Mouse (Mus musculus) limb, embryonic 14.5 days (tissue): Measurements from ENCODE around the gene Ddx52. TPM values are rescaled to one million over a fixed set of nuclear protein-coding genes. Genes with fewer than 3 reads are reported as not detected.

Experiments used
- ATAC-seq: fragments of 200-750 bp; cut with Nextera tagmentation; 2 replicates; pipeline ENCODE4 v1.8.0; 2017; ENCODE audit warnings: low read depth, moderate number of reproducible peaks, moderate TSS enrichment; ENCODE audit not compliant: low FRiP score
- DNase-seq: peaks from one replicate; pipeline ENCODE4 v3.0.0-alpha.2; 2015; ENCODE audit warnings: low spot score
- H3K27ac ChIP-seq: fragments of 300-500 bp; sonication (generic); replicated peaks from 2 replicates; pipeline ENCODE4 v1.5.1; 2014; ENCODE audit warnings: low read depth, mild to moderate bottlenecking, low read length, moderate library complexity, mixed read lengths
- H3K27me3 ChIP-seq: fragments of 300-500 bp; sonication (generic); 2 replicates; pipeline ENCODE4 v1.6.1; 2014; ENCODE audit warnings: low read length, mixed read lengths; ENCODE audit not compliant: control insufficient read depth, insufficient read depth
- H3K36me3 ChIP-seq: fragments of 300-500 bp; sonication (generic); 2 replicates; pipeline ENCODE4 v1.6.1; 2014; ENCODE audit warnings: mild to moderate bottlenecking, low read length, moderate library complexity, mixed read lengths; ENCODE audit not compliant: control insufficient read depth, insufficient read depth
- H3K4me1 ChIP-seq: fragments of 300-500 bp; sonication (generic); 2 replicates; pipeline ENCODE4 v1.6.1; 2014; ENCODE audit warnings: antibody characterized with exemption, low read length, mixed read lengths; ENCODE audit not compliant: control insufficient read depth, insufficient read depth
- H3K4me2 ChIP-seq: fragments of 300-500 bp; sonication (generic); replicated peaks from 2 replicates; pipeline ENCODE4 v1.6.1; 2014; ENCODE audit warnings: low read depth, mild to moderate bottlenecking, low read length, moderate library complexity; ENCODE audit not compliant: severe bottlenecking
- H3K4me3 ChIP-seq: fragments of 300-500 bp; sonication (generic); replicated peaks from 2 replicates; pipeline ENCODE4 v1.5.1; 2014; ENCODE audit warnings: low read length
- H3K9ac ChIP-seq: fragments of 300-500 bp; sonication (generic); 2 replicates; pipeline ENCODE4 v1.6.1; 2014; ENCODE audit warnings: mild to moderate bottlenecking, low read depth, low read length, moderate library complexity; ENCODE audit not compliant: severe bottlenecking
- H3K9me3 ChIP-seq: fragments of 300-500 bp; sonication (generic); 2 replicates; pipeline ENCODE4 v1.6.1; 2016; ENCODE audit warnings: low read length; ENCODE audit not compliant: control insufficient read depth
- POLR2A ChIP-seq: fragments of 200-500 bp; IDR thresholded peaks from 2 replicates; pipeline ENCODE4 v1.8.0; 2012; ENCODE audit warnings: inconsistent platforms, mild to moderate bottlenecking, moderate library complexity, borderline replicate concordance; ENCODE audit not compliant: insufficient read depth, insufficient read length; ENCODE audit errors: extremely low read depth
- WGBS: fragments of 180-500 bp; shearing (Covaris S2); extraction: QIAGEN DNeasy Blood & Tissue Kit; methylation state at CpG from one replicate; pipeline ENCODE4 v1.1.7; 2014; 5-methylcytosine and 5-hydroxymethylcytosine counted together
- polyA plus RNA-seq, 2 experiments: library from polyadenylated mRNA; depleted of rRNA in 1 of 2; stranded (reverse) in 1 of 2; unstranded in 1 of 2; fragments of >200 nt; fragmentation: Nextera tagmentation in 1 of 2; extraction: Ambion mirVana in 1 of 2; gene quantifications; 2 replicates each; pipeline versions ENCODE4 v1.2.1 to v1.2.3; 2012 to 2014

Ddx52 gene
- polyA plus RNA-seq, 2 experiments: 22.8 to 34.2 TPM

DNA sequence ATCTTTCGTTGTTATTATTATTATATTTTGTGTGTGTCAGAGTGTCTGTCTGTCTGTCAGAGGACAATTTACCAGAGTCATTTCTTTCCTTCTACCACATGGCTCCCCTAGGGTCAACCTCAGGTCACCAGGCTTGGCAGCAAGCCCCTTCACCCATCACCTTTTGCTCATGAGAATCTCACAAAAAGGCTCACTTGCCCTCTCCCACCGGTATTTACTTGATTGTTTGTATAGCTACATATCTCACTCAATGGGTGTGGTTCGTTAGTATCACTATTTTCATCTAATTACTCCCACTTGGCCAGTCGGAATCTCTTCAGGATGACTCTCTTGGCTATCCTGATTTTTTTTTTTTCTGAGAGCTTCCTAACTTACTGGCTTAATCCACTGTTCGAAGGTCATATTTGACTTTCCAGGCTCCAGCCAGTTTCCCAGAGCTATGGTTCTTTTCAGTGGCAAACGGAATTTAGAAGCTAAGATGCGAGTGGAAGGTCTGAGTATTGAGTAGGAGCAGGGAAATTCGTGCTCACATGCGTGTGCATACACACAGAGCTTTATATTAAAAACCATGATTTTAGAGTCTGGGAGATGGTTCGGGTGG, 9.3 kb upstream of the Ddx52 start:
- H3K27ac ChIP-seq: no peak overlapping the region
- H3K4me1 ChIP-seq: no peaks in the 10 kb centered on the region
- TF ChIP-seq POLR2A: no peak
- H3K4me3 ChIP-seq: no peak overlapping the region
- WGBS: 77% methylated on average over 10 of the region's 10 CpGs
- no peak overlapping the region for H3K9ac ChIP-seq
- DNase-seq (no peak), ATAC-seq (no peak)
- no peaks in the 10 kb centered on the region for H3K9me3 ChIP-seq
- no peaks in the 10 kb centered on the region for H3K27me3 ChIP-seq
- no peak overlapping the region for H3K4me2 ChIP-seq
- H3K36me3 ChIP-seq: no peaks in the 10 kb centered on the region

DNA sequence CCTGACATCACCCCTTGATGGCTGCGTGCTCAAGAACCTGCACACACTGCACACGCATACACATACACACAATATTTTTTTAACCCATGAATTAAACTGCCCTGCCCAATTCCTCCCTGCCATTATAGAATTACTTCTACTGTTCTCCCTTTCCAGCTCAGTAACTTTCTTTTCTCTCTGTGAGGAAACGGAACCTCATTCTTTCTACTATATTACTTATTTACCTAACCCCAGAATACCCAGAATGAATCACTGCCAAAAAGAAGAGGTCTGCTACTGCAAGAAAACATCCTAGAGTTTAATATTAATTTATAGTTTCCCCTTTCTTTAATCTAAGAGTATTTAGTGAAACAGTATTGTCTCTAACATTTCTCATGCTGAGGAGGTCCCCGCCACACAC, 8.5 kb upstream of the Ddx52 start:
- no peak for DNase-seq
- Histone ChIP-seq H3K9ac (no peak overlapping the region), H3K4me1 (no peaks in the 10 kb centered on the region), H3K27me3 (no peaks in the 10 kb centered on the region), H3K27ac (no peak overlapping the region), H3K36me3 (no peaks in the 10 kb centered on the region), H3K9me3 (no peaks in the 10 kb centered on the region), H3K4me3 (no peak overlapping the region), H3K4me2 (no peak overlapping the region)
- no peak for TF ChIP-seq POLR2A
- WGBS: 87% methylated on average over 4 of the region's 4 CpGs
- ATAC-seq: no peak

DNA sequence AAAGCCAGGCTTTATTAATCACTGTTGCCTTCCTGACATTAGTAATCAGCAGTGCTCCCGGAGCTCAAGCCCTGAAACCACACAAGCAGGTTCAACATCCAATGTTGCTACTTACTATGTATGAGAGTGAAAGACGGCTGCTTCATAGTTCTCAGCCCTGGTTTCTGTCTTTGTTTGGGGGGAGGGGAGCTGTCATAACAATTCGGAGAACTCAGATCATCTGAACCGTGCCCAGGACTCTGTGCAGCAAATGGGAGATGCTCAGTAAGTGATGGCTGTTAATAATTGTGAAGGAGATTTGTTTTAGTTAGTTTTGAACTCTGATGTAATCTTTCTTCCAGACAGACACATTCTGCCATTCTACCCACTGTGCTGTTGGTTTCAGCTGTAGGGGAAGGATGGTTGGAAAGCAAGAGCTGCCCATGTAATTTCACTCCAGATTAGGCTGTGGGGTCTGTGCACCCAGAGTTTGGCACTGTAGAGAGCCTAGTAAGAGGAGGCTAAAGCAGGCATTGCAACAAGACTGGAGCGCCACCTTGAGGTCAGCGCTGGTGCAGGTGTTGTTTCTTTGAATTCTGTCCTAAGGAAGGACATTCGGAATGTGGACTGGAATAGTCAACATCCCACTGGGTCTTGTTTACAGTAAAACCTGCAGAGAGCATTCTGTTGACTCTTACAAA, 5.7 kb upstream of the Ddx52 start:
- Histone ChIP-seq H3K36me3 (no peaks in the 10 kb centered on the region), H3K27me3 (no peaks in the 10 kb centered on the region), H3K9me3 (no peaks in the 10 kb centered on the region), H3K9ac (no peak overlapping the region), H3K4me2 (no peak overlapping the region), H3K4me3 (no peak overlapping the region), H3K4me1 (no peaks in the 10 kb centered on the region), H3K27ac (no peak overlapping the region)
- 25% methylated on average over 7 of the region's 7 CpGs for WGBS
- DNase-seq (peak; percentile 81), ATAC-seq (no peak)
- no peak for TF ChIP-seq POLR2A

DNA sequence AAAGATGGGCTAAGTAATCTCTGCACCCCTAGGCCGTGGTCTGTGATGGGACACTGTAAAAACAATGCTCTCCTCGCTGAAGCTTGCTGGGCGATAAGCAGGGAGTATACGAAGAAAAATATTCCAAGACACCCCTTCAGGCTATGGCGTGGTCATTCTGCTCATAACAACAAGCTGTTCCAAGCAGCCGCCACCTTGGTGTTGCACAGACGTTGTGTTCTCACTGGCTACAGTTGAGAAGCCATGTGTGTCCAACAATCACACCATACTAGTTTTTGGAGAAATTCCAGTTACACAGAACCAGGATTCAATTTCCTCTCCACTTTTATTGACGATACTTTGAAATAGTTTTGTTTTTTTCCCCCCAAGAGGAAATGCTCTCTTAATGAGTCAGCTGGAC, 3.3 kb upstream of the Ddx52 start:
- no peaks in the 10 kb centered on the region for H3K27me3 ChIP-seq
- TF ChIP-seq POLR2A: no peak
- no peak overlapping the region for H3K4me2 ChIP-seq
- DNase-seq (no peak), ATAC-seq (no peak)
- no peak overlapping the region for H3K4me3 ChIP-seq
- WGBS: 74% methylated on average over 8 of the region's 8 CpGs
- no peak overlapping the region for H3K27ac ChIP-seq
- peaks cover 6% of the 10 kb centered on the region for H3K4me1 ChIP-seq
- H3K36me3 ChIP-seq: no peaks in the 10 kb centered on the region
- no peaks in the 10 kb centered on the region for H3K9me3 ChIP-seq
- no peak overlapping the region for H3K9ac ChIP-seq

DNA sequence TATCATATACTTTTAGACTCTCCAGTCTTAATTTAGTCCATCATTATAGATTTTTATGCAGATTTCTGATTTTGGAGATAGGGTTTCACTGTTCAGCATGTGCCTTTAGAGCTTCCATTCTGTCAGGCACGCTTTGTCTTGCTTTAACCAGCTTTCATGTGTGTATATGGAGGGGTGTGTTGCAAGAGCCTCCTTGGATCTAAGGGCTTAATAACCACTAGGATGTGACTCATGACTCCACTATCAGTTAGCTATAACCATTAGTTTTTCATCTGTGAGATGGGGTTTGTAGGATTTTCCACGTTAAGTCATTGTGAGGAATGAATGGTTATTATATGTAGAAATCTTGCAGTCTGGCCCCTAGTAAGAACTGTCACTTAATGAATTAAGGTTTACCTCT, 15.0 kb downstream of the Ddx52 start:
- Histone ChIP-seq H3K9me3 (no peaks in the 10 kb centered on the region), H3K4me2 (no peak overlapping the region), H3K27ac (no peak overlapping the region), H3K9ac (no peak overlapping the region), H3K36me3 (peaks cover 83% of the 10 kb centered on the region), H3K4me3 (no peak overlapping the region), H3K4me1 (no peaks in the 10 kb centered on the region), H3K27me3 (no peaks in the 10 kb centered on the region)
- DNase-seq (no peak), ATAC-seq (no peak)
- no peak for TF ChIP-seq POLR2A
- WGBS: 88% methylated on average over 2 of the region's 2 CpGs
